Mouse (Mus musculus) embryonic fibroblast, embryonic 13.5 days (primary cell): Measurements from ENCODE around the gene Capn5.

Experiments used
- CTCF ChIP-seq: IDR thresholded peaks from 2 replicates; pipeline ENCODE4 v1.5.1; 2011; ENCODE audit warnings: mild to moderate bottlenecking, control low read depth, low read length, moderate library complexity, borderline replicate concordance; ENCODE audit not compliant: insufficient read depth
- POLR2A ChIP-seq: IDR thresholded peaks from 2 replicates; pipeline ENCODE4 v1.6.1; 2011; ENCODE audit warnings: low read depth, mild to moderate bottlenecking, control low read depth, low read length, moderate library complexity

DNA sequence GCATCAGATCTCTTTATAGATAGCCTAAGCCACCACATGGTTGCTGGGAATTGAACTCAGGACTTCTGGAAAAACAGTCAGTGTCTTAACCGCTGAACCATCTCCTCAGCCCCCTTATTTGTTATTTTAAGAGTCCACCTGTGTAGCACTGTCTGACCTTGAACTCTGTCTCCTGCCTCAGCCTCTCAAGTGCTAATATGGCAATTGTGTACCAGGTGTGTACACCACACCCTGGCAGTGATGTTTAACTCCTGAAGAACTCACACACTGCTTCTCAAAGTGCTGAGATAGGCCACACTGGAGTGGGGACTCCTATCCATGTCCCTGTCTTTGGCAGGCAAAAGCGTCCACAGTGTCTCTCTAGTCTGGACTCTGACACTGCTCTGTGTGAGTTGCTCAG lies 10.6 kb upstream of the Capn5 start:
- TF ChIP-seq CTCF (no peak), POLR2A (no peak)
